Mouse (Mus musculus) right cerebral cortex, postnatal 25 days (tissue): ENCODE data around the gene Ntng1.
"Not testable (repeated sequence)": the region's sequence is repeated elsewhere in the genome, so short reads cannot be mapped to it uniquely, and the experiment has no call there.

Source experiments
- DNase-seq: peaks from one replicate; pipeline ENCODE4 v3.0.0; 2022

The Ntng1 gene

GRCm38 (mm10) chr3:109775200-109775599 lies 368.6 kb downstream of the Ntng1 start:
- no peak for DNase-seq

GRCm38 (mm10) chr3:109772120-109772519 lies 371.7 kb downstream of the Ntng1 start:
- no peak for DNase-seq

DNA sequence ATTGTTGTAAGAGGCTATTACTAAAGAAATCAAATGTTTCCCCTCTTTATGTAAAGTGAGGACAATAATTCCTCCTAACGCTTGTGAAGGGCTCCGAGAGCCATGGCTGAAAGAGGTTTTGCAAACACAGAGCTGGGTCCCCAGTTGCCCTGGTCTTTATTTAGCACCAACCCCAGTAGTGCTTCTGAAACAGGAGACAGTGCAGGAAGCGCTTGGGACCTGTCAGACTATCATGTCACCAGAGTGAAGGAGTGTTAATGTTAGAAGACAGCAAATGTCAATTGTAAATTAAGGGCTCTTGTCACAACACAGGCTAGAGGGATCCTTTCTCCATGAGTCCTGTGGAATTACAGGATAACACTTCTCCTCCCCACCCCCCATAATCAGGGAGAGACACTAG lies 376.9 kb downstream of the Ntng1 start:
- no peak for DNase-seq

- DNase-seq = no peak
These were observed 378.2 kb downstream of the Ntng1 start for GRCm38 (mm10) chr3:109765608-109766007.

GRCm38 (mm10) chr3:109765141-109765540 lies 378.7 kb downstream of the Ntng1 start:
- no peak for DNase-seq

DNA sequence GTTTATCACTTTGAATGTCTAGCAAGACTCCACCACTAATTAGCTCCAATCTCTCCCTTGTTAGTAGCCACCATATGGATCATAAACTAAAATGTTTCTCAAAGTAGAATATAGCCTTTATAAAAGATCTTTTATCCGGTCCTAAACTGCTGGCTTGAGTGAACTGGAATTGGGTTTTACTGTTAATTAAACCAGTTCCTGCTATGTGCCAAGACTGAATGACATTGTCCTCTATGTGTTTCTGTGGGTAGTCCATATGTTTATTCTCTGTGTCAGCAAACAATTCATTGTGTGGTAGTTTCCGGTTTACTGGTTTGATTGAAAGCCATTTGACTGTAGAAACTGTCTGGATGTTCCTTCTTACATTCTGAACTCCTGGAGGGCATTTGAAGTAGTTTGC lies 387.4 kb downstream of the Ntng1 start:
- no peak for DNase-seq

- DNase-seq = not testable (repeated sequence)
These were observed 396.2 kb downstream of the Ntng1 start for GRCm38 (mm10) chr3:109747593-109747992.

DNA sequence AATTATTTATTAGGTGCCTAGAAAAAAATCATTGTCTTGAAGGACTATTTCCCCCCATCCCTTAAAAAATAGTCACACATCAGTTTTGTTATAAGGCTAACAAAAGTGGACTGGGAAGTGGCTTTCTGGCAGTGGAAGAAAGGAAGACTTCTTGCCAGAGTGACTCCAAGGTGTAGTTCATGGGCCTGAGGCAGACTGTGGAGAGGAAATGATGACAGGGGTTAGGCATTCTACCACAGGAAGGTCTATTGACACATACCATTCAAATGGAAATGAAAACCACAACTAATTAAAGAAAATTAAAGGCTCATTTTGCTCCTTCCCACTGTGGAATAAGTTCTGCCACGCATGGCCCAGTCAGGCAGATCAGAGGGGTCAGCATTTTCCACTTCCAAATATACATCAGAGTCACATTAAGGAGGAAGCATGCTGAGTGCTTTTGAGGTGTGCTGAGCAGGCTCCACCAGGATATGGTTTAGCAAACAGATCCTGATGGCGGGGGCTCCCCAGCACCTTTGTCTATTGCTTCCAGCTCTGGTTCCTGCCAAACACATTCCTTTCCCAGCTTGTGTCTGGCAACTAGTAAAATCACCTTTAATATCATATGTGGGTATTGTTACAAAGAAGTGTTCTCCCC lies 403.2 kb downstream of the Ntng1 start:
- DNase-seq = no peak

- DNase-seq = no peak
These were observed 411.3 kb downstream of the Ntng1 start for GRCm38 (mm10) chr3:109732327-109733182.

DNA sequence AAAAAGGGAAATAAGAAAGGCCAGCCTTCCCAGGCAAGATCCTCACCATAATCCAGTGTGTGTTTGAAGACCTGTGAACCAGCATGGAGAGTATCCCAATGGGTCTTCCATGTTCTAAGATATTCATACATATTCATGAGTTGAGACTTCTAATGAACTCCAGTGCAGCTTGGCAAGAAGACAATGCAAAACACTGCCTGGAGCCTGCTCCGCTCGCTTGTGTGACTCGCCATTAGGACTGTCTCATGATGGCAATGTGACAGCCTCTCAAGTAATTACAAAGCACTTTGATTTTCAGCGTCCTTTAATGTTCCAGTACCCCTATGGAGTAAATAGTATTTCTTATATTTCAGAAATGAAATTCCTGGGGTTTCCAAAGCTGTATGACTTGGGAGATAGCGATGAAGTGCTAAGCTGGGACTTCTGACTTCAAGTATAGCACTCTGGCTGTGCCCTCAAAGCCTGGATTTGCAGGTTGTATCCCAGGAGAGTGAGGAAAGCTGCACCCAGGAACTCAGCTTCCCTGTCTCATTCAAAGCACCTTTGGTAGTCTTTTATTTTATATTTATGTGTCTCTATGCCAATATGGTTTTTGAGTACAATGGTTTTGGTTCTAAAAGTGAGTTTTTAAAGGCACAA lies 412.1 kb downstream of the Ntng1 start:
- DNase-seq = no peak
